Mouse (Mus musculus): ENCODE results near the gene Adipor2. TPM values are rescaled to one million over a fixed set of nuclear protein-coding genes. Genes with fewer than 3 reads are reported as not detected.

The Adipor2 gene
- polyA plus RNA-seq, 1 experiment from 2014 or later: 58.7 TPM

- 0 out of 2 replicates have a peak, but pooled peaks have one; percentile 56 for ATAC-seq (ENCODE audit: insufficient read depth, low FRiP score, low read depth)
- Histone ChIP-seq H3K9me3 (no peaks in the 10 kb centered on the region), H3K36me3 (no peaks in the 10 kb centered on the region), H3K4me3 (replicated peaks) (no peak overlapping the region), H3K4me1 (no peaks in the 10 kb centered on the region), H3K4me2 (no peak overlapping the region), H3K9ac (no peak overlapping the region), H3K27ac (no peak overlapping the region), H3K27me3 (replicated peaks) (no peaks in the 10 kb centered on the region)
- 71% methylated on average over 3 of the region's 3 CpGs for WGBS
These were observed 14.5 kb downstream of the Adipor2 start for GRCm38 (mm10) chr6:119402976-119403375.

GRCm38 (mm10) chr6:119401545-119402304 is 15.8 kb downstream of the Adipor2 start:
- ATAC-seq (ENCODE audit: insufficient read depth, low FRiP score, low read depth): no peak
- H3K9ac ChIP-seq: no peak overlapping the region
- no peaks in the 10 kb centered on the region for H3K36me3 ChIP-seq
- H3K27me3 ChIP-seq (replicated peaks): no peaks in the 10 kb centered on the region
- H3K4me2 ChIP-seq: no peak overlapping the region
- no peaks in the 10 kb centered on the region for H3K9me3 ChIP-seq
- no peak overlapping the region for H3K4me3 ChIP-seq (replicated peaks)
- no peaks in the 10 kb centered on the region for H3K4me1 ChIP-seq
- no peak overlapping the region for H3K27ac ChIP-seq
- WGBS: 79% methylated on average over 8 of the region's 8 CpGs

- ATAC-seq (ENCODE audit: insufficient read depth, low FRiP score, low read depth): no peak
- WGBS: 92% methylated on average over 3 of the region's 3 CpGs
- Histone ChIP-seq H3K4me2 (no peak overlapping the region), H3K36me3 (no peaks in the 10 kb centered on the region), H3K4me1 (no peaks in the 10 kb centered on the region), H3K4me3 (replicated peaks) (no peak overlapping the region), H3K9me3 (no peaks in the 10 kb centered on the region), H3K27ac (no peak overlapping the region), H3K9ac (no peak overlapping the region), H3K27me3 (replicated peaks) (no peaks in the 10 kb centered on the region)
These were observed 16.9 kb downstream of the Adipor2 start for GRCm38 (mm10) chr6:119400649-119401048.

GRCm38 (mm10) chr6:119399371-119399770 is 18.1 kb downstream of the Adipor2 start:
- Histone ChIP-seq H3K36me3 (no peaks in the 10 kb centered on the region), H3K27ac (no peak overlapping the region), H3K9me3 (no peaks in the 10 kb centered on the region), H3K27me3 (replicated peaks) (no peaks in the 10 kb centered on the region), H3K4me3 (replicated peaks) (no peak overlapping the region), H3K4me1 (no peaks in the 10 kb centered on the region), H3K4me2 (no peak overlapping the region), H3K9ac (no peak overlapping the region)
- no peak for ATAC-seq (ENCODE audit: insufficient read depth, low FRiP score, low read depth)
- 84% methylated on average over 3 of the region's 3 CpGs for WGBS

- H3K27me3 ChIP-seq (replicated peaks): no peaks in the 10 kb centered on the region
- no peaks in the 10 kb centered on the region for H3K9me3 ChIP-seq
- no peak overlapping the region for H3K9ac ChIP-seq
- ATAC-seq (ENCODE audit: insufficient read depth, low FRiP score, low read depth): peak; percentile 78
- no peak overlapping the region for H3K4me3 ChIP-seq (replicated peaks)
- WGBS: 45% methylated on average over 5 of the region's 5 CpGs
- no peak overlapping the region for H3K4me2 ChIP-seq
- H3K4me1 ChIP-seq: no peaks in the 10 kb centered on the region
- no peaks in the 10 kb centered on the region for H3K36me3 ChIP-seq
- H3K27ac ChIP-seq: peak overlapping the region; percentile 64
These were observed 21.2 kb downstream of the Adipor2 start for GRCm38 (mm10) chr6:119396309-119396634.

- Histone ChIP-seq H3K9ac (no peak overlapping the region), H3K36me3 (no peaks in the 10 kb centered on the region), H3K27ac (peak overlapping the region; percentile 64), H3K27me3 (replicated peaks) (no peaks in the 10 kb centered on the region), H3K4me1 (no peaks in the 10 kb centered on the region), H3K4me2 (0 out of 2 replicates have a peak overlapping the region, but pooled peaks have one; percentile 14), H3K4me3 (replicated peaks) (no peak overlapping the region), H3K9me3 (no peaks in the 10 kb centered on the region)
- ATAC-seq (ENCODE audit: insufficient read depth, low FRiP score, low read depth): peak; percentile 67
- 60% methylated on average over 14 of the region's 14 CpGs for WGBS
These were observed 21.8 kb downstream of the Adipor2 start for GRCm38 (mm10) chr6:119395421-119396308.

GRCm38 (mm10) chr6:119392836-119393235 is 24.7 kb downstream of the Adipor2 start:
- ATAC-seq (ENCODE audit: insufficient read depth, low FRiP score, low read depth): no peak
- Histone ChIP-seq H3K9ac (no peak overlapping the region), H3K4me2 (no peak overlapping the region), H3K4me3 (replicated peaks) (no peak overlapping the region), H3K36me3 (no peaks in the 10 kb centered on the region), H3K9me3 (no peaks in the 10 kb centered on the region), H3K4me1 (no peaks in the 10 kb centered on the region; the same call in 1 of the 2 replicates), H3K27ac (no peak overlapping the region), H3K27me3 (replicated peaks) (no peaks in the 10 kb centered on the region)
- WGBS: 70% methylated on average over 9 of the region's 9 CpGs

GRCm38 (mm10) chr6:119390728-119391127 is 26.8 kb downstream of the Adipor2 start:
- Histone ChIP-seq H3K9ac (no peak overlapping the region), H3K9me3 (no peaks in the 10 kb centered on the region), H3K36me3 (no peaks in the 10 kb centered on the region), H3K4me3 (replicated peaks) (no peak overlapping the region), H3K4me2 (no peak overlapping the region), H3K4me1 (peaks cover 2% of the 10 kb centered on the region; the same call in 1 of the 2 replicates), H3K27me3 (replicated peaks) (no peaks in the 10 kb centered on the region), H3K27ac (no peak overlapping the region)
- ATAC-seq (ENCODE audit: insufficient read depth, low FRiP score, low read depth): no peak
- 89% methylated on average over 4 of the region's 4 CpGs for WGBS

GRCm38 (mm10) chr6:119389089-119389488 is 28.4 kb downstream of the Adipor2 start:
- H3K4me3 ChIP-seq (replicated peaks): peak overlapping the region; percentile 91
- H3K27ac ChIP-seq: peak overlapping the region; percentile 67
- H3K4me1 ChIP-seq: peaks cover 2% of the 10 kb centered on the region; the same call in 1 of the 2 replicates
- H3K27me3 ChIP-seq (replicated peaks): no peaks in the 10 kb centered on the region
- 17% methylated on average over 10 of the region's 10 CpGs for WGBS
- no peaks in the 10 kb centered on the region for H3K36me3 ChIP-seq
- peak overlapping the region; percentile 47 for H3K4me2 ChIP-seq
- no peak for ATAC-seq (ENCODE audit: insufficient read depth, low FRiP score, low read depth)
- 0 out of 2 replicates have a peak overlapping the region, but pooled peaks have one; percentile 5 for H3K9ac ChIP-seq
- H3K9me3 ChIP-seq: no peaks in the 10 kb centered on the region

- ATAC-seq (ENCODE audit: insufficient read depth, low FRiP score, low read depth): peak; percentile 99
- H3K9ac ChIP-seq: peak overlapping the region; percentile 88
- no peaks in the 10 kb centered on the region for H3K36me3 ChIP-seq
- WGBS: 1% methylated on average over 41 of the region's 53 CpGs
- peak overlapping the region; percentile 75 for H3K4me2 ChIP-seq
- H3K27me3 ChIP-seq (replicated peaks): no peaks in the 10 kb centered on the region
- H3K27ac ChIP-seq: peak overlapping the region; percentile 84
- peaks cover 2% of the 10 kb centered on the region; the same call in 1 of the 2 replicates for H3K4me1 ChIP-seq
- no peaks in the 10 kb centered on the region for H3K9me3 ChIP-seq
- H3K4me3 ChIP-seq (replicated peaks): peak overlapping the region; percentile 91
These were observed 28.9 kb downstream of the Adipor2 start for GRCm38 (mm10) chr6:119388650-119389012.

GRCm38 (mm10) chr6:119387801-119388649 is 29.5 kb downstream of the Adipor2 start:
- Histone ChIP-seq H3K36me3 (no peaks in the 10 kb centered on the region), H3K4me3 (replicated peaks) (peak overlapping the region; percentile 91), H3K4me2 (peak overlapping the region; percentile 75), H3K9me3 (no peaks in the 10 kb centered on the region), H3K9ac (peak overlapping the region; percentile 88), H3K27me3 (replicated peaks) (no peaks in the 10 kb centered on the region), H3K27ac (peak overlapping the region; percentile 84), H3K4me1 (peaks cover 2% of the 10 kb centered on the region; the same call in 1 of the 2 replicates)
- ATAC-seq (ENCODE audit: insufficient read depth, low FRiP score, low read depth): peak; percentile 83
- under 1% methylated on average over 61 of the region's 76 CpGs for whole genome bisulfite sequencing

Data from stomach, embryonic 15.5 days (tissue).